Mouse (Mus musculus): ENCODE measurements around the gene Zfp780b.
"Not testable (repeated sequence)": the region's sequence is repeated elsewhere in the genome, so short reads cannot be mapped to it uniquely, and the experiment has no call there.

GRCm38 (mm10) chr7:27910952-27911351 is 68.0 kb downstream of the Zfp780b start:
- not testable (repeated sequence) for TF ChIP-seq CTCF (IDR thresholded peaks at IDR 0.05; ENCODE audit: low read depth, low read length); POLR2A (IDR thresholded peaks at IDR 0.05; ENCODE audit: borderline replicate concordance, low read depth, low read length)
